Mouse (Mus musculus) frontal cortex, postnatal 10 days (tissue): ENCODE measurements around the gene Rab20.
"Not testable (repeated sequence)": the region's sequence is repeated elsewhere in the genome, so short reads cannot be mapped to it uniquely, and the experiment has no call there.

Source experiments
- DNase-seq, 2 experiments: peaks; one replicate each; pipeline ENCODE4 v3.0.0; 2022; ENCODE audit warnings: low spot score in 2 of 2, mixed read lengths in 1 of 2

Gene Rab20

DNA sequence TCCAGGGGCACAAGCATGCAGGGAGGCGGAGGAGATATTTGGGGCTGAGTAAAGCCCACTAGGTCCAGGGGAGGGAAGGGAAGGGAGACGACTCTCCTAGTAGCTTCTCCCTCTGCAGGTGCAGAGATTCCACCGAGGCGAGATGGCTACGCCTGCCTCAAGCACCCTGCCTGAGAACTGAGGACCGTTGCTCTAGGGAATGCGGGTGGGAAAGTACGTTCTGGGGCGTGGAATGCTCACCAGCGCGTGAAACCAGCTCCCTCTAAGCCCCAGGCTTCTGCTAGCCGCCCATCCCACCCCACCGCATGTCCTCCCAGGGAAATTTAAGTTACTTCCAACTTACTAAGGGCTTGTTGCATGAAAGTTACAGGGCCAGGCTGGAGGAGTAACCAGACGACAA is 1.1 kb upstream of the Rab20 start:
- DNase-seq = no peak

DNA sequence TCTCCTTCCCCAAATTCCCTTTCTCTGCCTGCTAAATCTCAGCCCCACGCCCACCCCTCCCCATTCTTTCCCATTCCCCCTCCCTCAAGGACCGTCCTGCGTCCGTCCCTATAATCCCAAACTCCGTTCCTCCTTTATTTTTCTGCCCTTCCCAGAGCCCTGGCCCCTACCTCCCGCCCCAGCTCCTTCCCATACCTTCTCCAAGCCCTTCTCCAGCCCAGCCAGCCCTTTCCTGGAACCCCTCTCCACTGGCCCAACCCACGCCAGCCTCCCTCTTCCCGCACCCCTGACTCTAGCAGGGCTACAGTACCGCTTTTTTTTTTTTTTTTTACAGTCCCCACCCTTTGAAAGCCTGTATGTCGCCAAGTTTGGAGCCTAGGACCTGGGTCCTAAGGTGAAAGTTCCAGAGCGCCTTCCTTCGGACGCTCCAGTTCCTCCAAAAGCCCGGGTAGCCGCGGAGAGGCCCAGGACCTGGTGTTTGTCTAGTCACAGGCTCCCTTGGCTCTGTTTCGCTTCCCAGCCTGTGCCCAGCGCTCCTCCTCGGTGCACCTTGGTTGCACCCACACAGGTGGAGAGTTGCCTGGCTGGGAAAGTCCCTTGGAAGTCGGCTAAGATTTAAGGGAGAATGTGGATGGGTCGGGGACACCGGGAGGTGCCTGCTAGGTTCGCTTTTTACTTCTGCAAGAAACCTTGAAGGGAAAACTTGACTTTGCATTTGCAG is 457 bp upstream of the Rab20 start:
- no peak for DNase-seq

DNA sequence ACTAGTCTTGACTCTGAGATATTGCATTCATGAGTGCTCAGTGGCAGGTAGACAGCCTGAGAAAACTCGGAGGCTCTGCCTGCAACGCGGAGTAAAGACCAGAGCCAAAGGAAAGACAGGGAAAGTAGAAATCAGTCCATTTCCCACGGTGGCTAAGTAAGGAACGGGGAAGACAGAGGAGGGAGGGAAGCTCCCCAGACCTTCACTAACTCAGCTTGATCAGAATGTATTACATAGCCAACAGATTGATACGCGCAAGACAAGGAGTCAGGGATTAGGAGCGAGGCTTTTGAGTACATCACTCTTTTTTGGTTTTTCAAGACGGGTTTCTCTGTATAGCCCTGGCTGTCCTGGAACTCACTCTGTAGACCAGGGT is 1.3 kb downstream of the Rab20 start:
- no peak for DNase-seq

GRCm38 (mm10) chr8:11476338-11477177 is 2.0 kb downstream of the Rab20 start:
- DNase-seq = no peak

DNA sequence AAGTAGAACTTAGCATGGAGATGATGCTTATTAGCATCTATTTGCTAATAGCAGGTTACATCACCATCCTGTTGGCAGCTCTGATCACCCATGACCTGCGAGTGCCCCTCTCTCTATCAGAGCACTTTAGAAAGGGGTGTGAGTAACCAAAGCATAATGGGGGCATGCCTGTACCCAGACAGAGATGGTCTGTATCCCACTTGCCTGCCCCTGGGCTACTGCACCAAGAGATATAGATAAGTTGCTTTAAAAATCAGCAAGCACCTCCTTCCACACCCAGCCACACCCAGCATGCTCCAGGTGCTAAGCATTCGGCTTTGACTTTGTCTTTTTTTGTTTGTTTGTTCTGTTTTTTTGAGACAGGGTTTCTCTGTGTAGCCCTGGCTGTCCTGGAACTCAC is 2.6 kb downstream of the Rab20 start:
- DNase-seq = no peak

DNA sequence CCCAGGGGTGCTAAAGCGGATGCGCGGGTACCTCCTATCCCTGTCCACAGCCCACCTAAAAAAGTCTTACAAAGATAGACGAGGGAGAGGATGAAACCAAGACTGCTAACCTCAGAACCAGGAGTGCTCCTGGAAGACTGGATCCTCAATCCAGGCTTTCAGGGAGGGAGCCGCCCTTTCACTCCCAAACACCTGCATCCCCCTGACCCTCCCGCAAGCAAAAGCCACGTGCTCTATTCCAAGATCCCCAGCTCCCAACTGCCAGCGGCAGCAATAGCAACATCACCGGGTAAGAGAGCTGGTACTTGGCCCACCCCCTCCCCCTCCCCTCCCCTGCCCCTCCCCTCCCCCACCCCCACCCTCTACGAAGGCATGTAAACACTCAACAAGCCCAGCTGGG is 3.1 kb downstream of the Rab20 start:
- DNase-seq = no peak

DNA sequence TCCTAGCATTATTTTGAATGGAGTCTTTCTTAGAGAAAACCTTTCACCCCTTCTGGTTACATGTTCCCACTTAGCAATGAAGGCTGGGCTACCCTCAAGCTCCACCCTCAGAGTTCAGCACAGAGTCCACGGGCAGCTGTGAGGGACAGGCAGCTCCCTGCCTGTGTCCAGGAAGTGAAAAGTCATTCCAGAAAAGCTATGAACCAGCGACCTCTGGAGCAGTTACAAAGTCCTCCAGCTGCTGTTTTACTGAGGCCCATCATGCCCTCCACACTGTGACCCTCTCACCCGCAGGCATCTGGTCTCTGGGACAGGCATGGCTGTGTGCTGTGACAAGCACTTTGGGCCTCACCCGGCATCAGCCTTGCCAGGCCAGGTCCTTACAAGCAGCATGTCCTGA is 5.4 kb downstream of the Rab20 start:
- no peak for DNase-seq

DNA sequence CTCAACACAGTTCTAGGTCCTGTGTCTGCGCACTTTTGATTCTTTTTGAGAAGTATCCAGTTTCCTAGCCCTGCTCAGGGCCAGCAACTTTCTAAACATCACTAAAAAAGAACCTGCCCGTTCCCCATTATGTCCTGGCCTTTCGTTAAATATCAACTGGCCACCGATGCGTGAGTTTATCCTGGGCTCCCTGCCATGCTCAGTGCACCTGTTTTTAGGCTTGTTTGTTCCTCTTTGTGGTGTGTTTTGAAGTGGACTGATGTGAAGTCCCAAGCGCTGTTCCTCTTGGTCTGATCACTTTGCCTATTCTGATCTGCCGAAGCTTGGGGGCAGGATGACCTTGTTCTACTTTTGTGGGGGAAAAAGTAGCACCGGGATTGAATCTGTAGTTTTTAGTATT is 7.2 kb downstream of the Rab20 start:
- DNase-seq = no peak

GRCm38 (mm10) chr8:11470694-11471093 is 7.8 kb downstream of the Rab20 start:
- DNase-seq = no peak

GRCm38 (mm10) chr8:11469095-11469494 is 9.4 kb downstream of the Rab20 start:
- DNase-seq = no peak

GRCm38 (mm10) chr8:11466528-11466927 is 12.0 kb downstream of the Rab20 start:
- DNase-seq = not testable (repeated sequence)

GRCm38 (mm10) chr8:11465619-11466018 is 12.9 kb downstream of the Rab20 start:
- no peak for DNase-seq

DNA sequence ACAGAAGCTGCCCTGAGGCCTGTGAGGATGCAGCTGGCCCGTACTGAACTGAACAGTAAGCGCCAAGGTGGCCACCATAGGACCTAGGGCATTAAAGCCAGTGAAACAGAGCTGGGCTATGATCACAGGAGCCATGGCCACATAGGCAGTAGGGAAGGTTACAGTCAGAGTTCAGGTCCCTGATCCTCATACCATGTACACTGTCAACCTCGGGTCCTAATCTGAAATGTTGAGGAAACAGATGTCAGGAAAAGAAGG is 13.9 kb downstream of the Rab20 start:
- DNase-seq = no peak

- DNase-seq = no peak
These were observed 14.4 kb downstream of the Rab20 start for GRCm38 (mm10) chr8:11463889-11464706.

- no peak for DNase-seq
These were observed 15.0 kb downstream of the Rab20 start for GRCm38 (mm10) chr8:11463541-11463888.

DNA sequence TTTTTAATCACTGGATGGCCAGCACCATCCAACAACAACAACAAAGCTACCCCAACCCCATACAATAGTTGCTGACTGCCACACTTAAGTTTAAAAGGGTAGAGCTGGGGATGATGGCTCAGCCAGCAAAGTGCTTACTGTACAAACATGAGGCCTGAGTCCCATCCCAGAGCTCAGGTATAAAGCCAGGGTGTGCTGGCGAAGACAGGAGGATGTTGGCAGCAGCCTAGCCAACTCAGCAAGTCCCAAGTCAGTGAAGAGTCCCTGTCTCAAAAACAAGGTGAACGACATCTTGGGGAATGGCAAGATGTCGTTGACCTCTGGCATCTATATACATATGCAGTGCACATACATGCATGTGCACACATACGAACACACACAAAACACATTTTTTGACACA is 15.9 kb downstream of the Rab20 start:
- DNase-seq = no peak

- no peak for DNase-seq
These were observed 16.7 kb downstream of the Rab20 start for GRCm38 (mm10) chr8:11461847-11462246.

DNA sequence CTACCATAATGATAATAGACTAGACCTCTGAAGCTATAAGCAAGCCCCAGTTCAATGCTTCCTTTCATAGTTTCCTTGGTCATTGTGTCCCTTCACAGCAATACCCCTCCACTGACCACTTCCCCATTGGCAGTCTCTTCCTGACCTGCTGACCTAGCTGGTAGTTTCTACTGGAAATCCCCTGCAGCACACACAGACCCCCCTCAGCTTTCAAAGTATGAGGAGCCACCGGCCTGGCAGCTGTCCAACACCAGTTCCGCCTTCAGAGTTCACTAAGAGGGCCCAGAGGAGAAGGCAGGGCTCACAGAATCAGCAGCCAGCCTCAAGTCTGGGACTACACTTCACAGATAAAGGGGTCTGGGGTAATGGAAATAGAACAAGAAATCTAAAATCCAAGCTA is 17.6 kb downstream of the Rab20 start:
- peak; percentile 42 to 49 for DNase-seq

DNA sequence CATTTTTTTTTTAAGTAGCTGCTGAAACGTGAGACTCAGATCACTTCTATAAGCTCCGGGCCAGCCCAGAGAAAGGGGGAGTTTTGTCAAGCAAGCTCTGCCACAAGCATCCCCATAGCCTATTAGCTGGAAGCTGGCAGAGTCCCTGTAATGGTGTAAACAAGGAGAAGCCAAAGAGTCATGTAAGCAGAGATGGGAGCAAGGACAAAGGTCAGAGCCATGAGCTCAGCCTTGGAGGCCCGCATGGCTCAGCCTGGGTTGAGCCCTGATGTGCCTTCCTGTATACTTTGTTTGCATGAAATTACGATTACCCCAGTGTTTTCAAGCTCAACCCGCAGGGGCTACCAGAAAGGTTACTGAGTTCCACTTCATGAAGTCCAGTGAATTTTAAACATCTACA is 19.5 kb downstream of the Rab20 start:
- no peak for DNase-seq

DNA sequence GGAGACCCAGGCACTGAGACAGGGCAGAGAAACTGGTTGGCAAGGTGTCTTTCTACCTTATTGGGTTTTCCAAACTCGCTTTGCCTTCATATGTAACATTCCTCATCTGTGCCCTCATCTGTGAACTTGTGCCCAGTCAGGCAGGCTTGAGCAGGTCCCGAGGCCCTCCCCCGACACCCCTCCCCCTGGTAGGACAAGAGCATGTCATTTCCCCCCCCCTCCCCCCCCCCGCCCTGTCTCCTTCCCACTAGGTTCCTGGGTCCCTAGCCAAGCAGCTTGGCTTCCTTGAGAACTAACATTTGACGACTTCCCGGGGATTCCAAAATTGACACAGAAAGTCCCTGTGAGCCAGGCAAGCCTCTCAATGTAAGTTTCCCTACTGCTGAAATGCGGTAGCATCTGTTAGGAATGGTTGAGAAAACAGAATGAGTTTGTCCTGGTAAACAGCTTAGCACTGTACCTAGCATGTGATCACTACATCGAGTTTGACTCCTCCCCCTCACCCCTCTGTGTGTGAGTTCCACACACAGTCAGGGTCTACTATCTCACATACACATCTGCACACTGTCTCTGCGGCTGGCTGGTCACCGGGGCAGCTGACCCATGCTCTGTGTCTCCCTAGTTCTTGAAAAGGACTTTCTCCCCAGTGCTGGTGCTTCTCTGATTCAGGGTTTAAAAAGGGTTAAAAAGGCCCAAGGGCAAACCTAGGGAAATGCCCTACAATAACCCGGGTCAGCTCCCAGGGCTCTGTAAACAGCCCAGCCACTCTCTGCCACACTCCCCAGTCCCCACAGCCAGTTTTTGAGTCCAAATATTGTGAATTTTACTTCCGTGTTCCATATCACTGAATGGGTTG is 20.3 kb downstream of the Rab20 start:
- no peak for DNase-seq

DNA sequence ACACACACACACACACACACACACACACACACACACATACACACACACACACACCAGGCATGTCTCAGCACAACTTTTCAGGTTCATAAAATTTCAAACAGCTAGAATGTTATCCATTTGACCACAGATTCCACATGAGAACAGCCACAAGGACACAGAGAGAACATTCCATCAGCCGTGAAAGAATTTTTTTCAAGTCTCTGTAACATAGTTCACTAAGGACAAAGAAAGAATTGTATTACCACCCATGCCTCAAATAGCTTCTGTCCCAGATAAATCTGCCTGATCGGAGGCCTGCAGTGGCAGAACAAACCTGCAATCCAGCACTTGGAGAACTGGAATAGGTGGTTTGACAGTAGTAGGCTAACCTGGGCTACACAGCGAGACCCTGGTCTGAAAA is 21.2 kb downstream of the Rab20 start:
- DNase-seq = no peak

DNA sequence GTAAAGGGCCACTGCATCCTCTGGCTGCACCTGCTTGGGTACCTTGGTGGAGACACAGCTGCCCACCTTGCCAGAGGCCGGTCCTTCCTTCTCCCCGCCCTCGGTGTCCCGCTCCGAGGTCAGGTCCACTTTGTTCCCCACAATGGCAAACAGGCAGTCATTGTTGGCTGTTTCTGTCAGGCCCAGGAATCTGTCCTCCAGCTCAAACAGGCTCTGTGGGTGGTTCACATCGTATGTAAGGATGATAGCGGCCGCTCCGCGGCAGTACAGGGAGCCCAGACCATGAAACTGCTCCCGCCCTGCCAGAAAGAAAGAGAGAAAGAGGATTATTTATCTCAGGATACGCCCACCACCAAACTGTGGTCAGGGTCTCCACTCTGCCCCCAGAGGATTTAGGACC is 24.3 kb downstream of the Rab20 start:
- DNase-seq = no peak
